Mouse (Mus musculus): ENCODE measurements around the gene Slc22a23.

DNA sequence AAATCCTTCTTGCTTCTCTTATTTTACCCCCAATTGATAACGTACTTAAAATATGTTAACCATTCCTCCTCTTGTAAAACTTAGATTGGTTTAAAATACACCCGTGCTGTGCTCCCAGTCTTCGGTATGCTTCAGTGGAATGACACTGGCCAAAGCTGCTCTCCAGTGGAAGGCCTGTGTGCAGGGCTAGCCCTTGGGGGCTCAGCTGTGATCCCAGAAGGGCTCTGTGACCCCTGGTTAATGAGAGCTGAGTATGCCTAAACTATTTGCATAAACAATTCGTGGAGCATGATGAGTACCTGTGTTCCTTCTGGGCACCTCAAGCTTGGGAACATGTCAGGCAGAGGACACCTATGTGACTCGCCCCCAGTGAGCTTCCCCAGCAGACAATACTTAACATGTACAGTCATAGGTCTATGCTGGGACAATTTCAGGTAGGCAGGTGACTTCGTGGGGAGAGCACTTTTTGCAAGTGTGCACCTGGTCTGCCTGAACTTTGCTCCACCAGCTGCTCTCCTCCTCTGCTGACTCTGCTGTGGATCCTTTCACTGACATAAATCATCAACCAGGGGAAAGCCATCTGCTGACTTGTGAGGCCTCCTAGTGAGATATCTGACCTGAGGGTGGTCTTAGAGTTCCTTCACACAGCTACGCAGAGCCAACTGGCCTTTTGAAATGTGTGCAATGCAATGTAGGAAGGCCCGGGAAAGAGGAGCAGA, 77.9 kb downstream of the Slc22a23 start:
- TF ChIP-seq EP300 (IDR thresholded peaks at IDR 0.05; ENCODE audit: low read depth) (no peak), CTCF (IDR thresholded peaks at IDR 0.05; ENCODE audit: low read depth) (no peak)

Data from liver, embryonic 14.5 days (tissue).